Mouse (Mus musculus) testis, postnatal 14 days (tissue): ENCODE measurements around the gene Ccdc84.
"Not testable (repeated sequence)": the region's sequence is repeated elsewhere in the genome, so short reads cannot be mapped to it uniquely, and the experiment has no call there.

Experiments used
- DNase-seq: peaks from one replicate; pipeline ENCODE4 v3.0.0; 2021; ENCODE audit warnings: low spot score

Gene Ccdc84

DNA sequence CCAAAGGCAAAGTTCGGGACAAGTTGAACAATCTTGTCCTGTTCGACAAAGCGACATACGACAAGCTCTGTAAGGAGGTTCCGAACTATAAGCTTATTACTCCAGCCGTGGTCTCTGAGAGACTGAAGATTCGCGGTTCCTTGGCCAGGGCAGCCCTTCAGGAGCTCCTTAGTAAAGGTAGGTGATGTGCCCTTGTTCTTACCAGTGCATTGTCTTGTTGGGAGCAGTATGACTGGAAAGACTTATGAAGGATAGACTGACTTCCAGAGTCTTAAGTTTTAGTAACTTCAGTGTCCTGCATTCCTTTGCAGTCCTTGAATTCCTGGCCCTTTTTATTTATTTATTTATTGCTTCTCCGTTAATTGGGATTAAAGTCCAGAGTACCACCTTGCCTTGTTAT is 9.7 kb downstream of the Ccdc84 start:
- DNase-seq, result not testable (repeated sequence)

DNA sequence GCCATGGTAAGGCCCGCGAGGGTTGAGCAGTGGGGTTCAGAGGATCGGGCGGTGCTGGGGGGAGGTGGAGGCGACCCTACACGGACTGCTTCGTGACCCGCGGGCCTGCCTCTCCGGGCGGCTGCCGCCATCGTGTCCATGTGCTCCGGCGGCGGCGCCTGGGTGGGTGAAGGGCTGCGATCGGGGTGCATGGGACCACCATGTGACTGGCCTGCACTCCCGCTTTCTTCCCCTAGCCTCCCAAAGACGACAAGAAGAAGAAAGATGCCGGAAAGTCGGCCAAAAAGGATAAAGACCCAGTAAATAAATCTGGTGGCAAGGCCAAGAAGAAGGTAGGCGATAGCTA is 10.6 kb downstream of the Ccdc84 start:
- DNase-seq, result no peak

- peak; percentile 92 for DNase-seq
These were observed 11.2 kb downstream of the Ccdc84 start, which contains the start of the genes Rps25 and Trappc4 for GRCm38 (mm10) chr9:44406906-44407751. Gene Rps25 (plus strand): TSS chr9:44407139. Gene Trappc4 (minus strand): TSS chr9:44407600.

DNA sequence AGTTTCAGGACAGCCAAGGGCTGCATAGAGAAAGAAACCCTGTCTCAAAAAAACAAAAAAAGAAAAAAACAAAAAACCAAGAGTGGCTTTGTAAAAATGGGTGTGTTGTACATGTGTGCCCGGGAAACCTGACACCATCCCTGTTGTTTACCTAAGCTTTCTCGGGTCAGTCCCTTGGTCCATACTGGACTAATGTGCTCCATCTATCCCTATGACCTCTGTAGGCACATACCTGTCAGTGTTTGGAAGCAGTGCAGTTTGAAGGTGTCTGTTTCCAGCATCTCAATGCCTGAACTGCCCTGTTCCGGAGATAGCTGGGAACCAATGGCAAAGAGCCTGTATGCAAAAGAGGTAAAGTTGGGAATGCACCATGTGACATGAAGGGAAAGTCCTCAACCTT is 13.4 kb downstream of the Ccdc84 start:
- no peak for DNase-seq

DNA sequence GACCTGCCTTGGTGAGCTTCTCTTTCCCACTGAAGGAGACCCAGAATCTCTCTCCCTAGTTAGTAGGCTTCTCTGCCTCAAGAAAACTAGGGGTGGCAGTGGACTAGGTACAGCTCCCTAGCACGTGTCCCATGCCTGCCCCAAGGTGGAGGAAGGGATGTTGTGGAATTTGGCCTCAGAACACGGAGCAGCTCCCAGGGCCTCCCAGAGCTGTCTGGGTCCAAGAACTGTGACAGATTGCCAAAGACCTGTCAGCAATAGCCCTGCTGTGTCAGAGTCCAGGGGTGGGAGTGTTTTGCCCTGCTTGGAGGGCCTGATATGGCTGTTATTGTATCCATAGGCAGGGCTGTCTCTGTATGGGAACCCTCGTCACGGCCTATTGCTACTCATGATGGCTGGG is 17.3 kb downstream of the Ccdc84 start:
- DNase-seq, result no peak

DNA sequence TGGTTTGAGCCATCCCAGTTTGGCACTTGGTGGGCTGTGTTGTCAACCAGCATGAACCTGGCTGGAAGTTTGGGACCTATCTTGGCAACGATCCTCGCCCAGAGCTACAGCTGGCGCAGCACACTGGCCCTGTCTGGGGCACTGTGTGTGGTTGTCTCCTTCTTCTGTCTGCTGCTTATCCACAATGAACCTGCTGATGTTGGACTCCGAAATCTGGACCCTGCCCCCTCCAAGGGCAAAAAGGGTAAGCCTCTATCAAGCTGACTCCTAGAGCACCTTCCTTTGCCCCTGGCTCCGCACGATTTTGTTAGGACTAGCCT is 18.6 kb downstream of the Ccdc84 start:
- DNase-seq, result no peak

GRCm38 (mm10) chr9:44399114-44399794 is 19.1 kb downstream of the Ccdc84 start:
- no peak for DNase-seq

- DNase-seq, result no peak
These were observed 19.8 kb downstream of the Ccdc84 start for GRCm38 (mm10) chr9:44398551-44398950.

DNA sequence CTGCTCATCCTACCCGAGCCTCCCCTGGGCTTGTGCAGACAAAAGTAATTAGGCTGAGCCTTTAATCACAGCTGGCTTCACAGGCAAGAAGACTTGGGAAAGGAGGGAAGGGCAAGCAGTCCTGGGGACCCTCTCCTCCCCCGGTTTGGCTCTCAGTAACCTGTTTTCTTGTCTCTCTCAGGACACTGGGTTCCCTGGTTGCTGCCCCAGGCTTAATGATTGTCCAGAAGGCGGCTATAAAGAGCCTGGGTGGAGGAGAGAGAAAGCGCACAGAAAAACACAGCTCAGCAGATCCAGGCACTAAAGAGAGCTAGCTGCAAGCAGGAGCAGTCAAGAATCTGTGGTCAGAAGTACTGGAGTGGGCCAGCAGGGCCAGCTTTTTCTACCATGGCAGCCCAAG is 20.3 kb downstream of the Ccdc84 start:
- DNase-seq, result no peak

GRCm38 (mm10) chr9:44396684-44397411 is 21.5 kb downstream of the Ccdc84 start, which contains the start of gene Slc37a4:
Gene Slc37a4 (plus strand): TSS chr9:44396852.
- DNase-seq, result peak; percentile 92

- no peak for DNase-seq
These were observed 26.9 kb downstream of the Ccdc84 start for GRCm38 (mm10) chr9:44391466-44391865.

- no peak for DNase-seq
These were observed 29.1 kb downstream of the Ccdc84 start for GRCm38 (mm10) chr9:44389273-44389672.

DNA sequence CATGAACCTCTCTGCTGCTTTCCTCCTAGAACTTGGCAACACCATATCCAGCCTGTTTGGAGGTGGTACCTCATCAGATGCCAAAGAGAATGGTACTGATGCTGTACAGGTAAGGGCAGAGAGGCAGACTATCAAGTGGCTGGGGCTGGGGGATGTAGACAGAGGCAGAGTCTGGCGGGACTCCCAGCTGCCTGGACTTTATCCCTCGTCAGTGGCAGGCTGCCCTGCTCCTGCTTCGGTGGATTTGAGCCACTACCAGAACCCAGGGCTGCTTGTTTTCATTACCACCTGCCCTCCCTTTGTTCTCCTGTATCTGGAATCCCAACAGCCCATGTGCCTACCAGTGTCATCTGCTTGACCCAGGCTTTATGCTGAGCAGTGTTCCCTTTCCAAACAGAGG is 31.1 kb downstream of the Ccdc84 start:
- DNase-seq, result no peak

DNA sequence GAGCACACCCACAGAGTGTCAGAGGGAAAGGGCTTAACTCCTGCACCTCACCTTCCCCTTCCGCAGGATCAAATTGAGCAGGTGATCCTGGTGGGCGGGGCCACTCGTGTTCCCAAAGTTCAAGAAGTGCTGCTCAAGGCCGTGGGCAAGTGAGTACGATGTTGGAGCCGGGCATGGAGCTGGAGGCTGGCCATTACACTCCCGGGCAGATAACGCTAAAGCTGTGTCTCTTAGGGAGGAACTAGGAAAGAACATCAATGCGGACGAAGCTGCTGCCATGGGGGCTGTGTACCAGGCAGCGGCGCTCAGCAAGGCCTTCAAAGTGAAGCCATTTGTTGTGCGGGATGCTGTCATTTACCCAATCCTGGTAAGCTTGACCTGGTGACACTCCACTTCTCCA is 33.8 kb downstream of the Ccdc84 start:
- DNase-seq, result peak; percentile 66

- no peak for DNase-seq
These were observed 38.5 kb downstream of the Ccdc84 start for GRCm38 (mm10) chr9:44379862-44380261.

DNA sequence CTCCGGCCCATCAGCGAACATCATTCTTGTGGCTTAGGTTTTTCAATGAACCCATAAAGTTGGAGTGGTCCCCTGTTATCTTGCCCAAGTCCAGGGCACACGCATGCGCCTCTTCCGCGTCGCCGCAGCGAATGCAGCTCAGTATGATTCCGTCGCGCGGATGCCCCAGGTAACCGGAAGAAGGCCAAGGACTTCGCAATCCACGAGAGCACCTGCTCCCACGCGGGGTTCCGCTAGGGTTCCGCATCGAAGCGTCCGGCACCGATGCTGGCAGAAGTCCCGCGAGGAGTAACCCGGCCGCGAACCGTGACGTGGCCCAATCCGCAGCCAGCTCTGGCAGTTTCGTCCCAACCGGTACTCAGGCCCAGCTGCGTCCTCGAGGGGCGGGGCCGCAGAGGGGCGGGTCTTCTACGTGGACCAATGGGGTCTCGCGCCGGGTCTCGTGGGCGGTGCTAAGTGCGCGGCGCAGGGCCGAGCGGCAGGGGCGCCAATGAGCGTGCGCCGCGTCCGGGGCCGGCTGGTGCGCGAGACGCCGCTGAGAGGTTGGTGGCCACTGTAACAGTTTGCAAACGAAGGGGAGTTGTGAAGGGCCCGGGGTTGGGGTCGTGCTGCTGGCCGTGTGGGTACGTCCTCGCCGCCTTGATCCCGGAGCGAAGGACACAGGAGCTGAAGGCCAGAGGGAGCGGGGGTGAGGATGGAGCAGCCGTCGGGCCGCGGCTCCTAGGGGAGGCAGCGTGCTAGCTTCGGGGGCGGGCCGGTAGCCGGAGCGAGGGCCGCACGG is 39.1 kb downstream of the Ccdc84 start, which contains the start of gene Hyou1:
TSS of gene Hyou1 (plus strand) at position 437 of the 781 bp plus-strand sequence.
- peak; percentile 98 for DNase-seq

DNA sequence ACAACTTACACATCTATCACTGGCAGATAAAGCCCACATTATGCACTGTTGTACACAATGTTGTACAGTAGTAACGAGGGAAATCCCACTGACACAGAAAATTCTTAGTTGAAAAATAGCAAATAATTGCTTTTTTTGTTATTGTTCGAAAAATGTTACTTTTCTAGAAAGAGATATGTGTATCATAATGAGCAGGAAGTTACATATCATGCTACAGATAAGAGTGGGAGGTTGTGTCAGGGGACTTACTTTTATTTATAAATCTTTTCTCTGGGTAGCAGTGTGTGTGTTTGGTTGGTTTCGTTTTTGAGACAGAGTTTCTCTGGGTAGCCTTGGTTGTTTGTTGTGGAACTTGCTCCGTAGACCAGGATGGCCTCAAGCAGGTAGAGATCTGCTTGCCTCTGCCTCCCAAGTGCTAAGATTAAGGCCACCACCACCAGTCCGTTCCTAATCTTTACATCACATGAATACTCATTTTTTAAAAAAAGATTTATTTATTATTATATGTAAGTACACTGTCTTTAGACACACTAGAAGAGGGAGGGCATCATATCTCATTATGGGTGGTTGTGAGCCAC is 40.1 kb downstream of the Ccdc84 start:
- DNase-seq, result no peak

DNA sequence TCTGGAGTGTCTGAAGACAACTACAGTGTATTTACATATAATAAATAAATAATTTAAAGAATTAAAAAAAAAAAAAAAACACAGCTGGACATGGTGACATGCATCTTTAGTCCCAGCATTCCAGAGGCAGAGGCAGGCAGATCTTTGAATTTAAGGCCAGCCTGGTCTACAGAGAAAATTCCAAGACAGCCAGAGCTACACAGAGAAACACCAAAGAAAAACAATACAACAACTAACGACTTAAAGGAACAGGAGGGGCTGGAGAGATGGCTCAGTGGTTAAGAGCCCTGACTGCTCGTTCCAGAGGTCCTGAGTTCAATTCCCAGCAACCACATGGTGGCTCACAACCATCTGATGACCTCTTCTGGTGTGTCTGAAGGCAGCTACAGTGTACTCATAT is 41.0 kb downstream of the Ccdc84 start:
- not testable (repeated sequence) for DNase-seq

- DNase-seq, result no peak
These were observed 42.2 kb downstream of the Ccdc84 start for GRCm38 (mm10) chr9:44376141-44376540.

DNA sequence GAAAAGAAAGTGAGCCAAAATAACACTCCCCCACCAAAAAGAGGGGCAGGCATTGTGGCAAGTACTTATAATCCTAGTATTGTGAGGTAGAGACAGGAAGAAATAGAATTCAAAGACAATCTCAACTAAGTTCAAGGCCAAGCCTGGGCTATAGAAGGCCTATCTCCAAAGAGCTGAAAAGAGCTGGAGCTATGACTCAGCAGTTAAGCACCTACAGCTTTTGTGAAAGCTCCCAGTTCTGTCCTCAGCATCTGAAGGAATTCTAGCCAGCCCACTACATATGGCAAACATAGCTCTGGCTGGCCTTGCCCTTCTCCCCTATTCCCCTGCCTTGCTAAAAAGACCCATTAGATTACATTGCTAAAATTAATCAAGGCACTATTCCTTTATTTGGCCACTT is 45.0 kb downstream of the Ccdc84 start:
- DNase-seq, result no peak

GRCm38 (mm10) chr9:44364480-44364879 is 53.9 kb downstream of the Ccdc84 start:
- DNase-seq, result no peak

DNA sequence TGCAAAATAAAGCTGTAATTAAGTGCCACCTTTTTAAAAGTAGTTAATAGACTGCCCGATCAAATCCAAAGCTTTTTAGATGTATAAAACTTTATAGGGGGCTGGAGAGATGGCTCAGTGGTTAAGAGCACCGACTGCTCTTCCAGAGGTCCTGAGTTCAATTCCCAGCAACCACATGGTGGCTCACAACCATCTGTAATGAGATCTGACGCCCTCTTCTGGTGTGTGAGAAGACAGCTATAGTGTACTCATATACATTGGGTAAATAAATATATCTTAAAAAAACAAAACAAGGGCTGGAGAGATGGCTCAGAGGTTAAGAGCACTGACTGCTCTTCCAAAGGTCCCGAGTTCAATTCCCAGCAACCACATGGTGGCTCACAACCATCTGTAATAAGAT is 56.4 kb downstream of the Ccdc84 start:
- not testable (repeated sequence) for DNase-seq
